Mouse (Mus musculus) limb, embryonic 13.5 days (tissue): Measurements from ENCODE around the gene Uimc1. TPM values are rescaled to one million over a fixed set of nuclear protein-coding genes. Genes with fewer than 3 reads are reported as not detected.

Experiments
- ATAC-seq: fragments of 200-750 bp; cut with Nextera tagmentation; 2 replicates; pipeline ENCODE4 v1.8.0; 2017; ENCODE audit warnings: low read depth, moderate number of reproducible peaks, moderate TSS enrichment; ENCODE audit not compliant: low FRiP score
- H3K27ac ChIP-seq: fragments of 300-500 bp; sonication (generic); 2 replicates; pipeline ENCODE4 v1.5.1; 2015; ENCODE audit warnings: inconsistent platforms, mild to moderate bottlenecking, moderate library complexity
- H3K27me3 ChIP-seq: fragments of 300-500 bp; sonication (generic); 2 replicates; pipeline ENCODE4 v1.6.1; 2015; ENCODE audit warnings: mild to moderate bottlenecking, inconsistent platforms
- H3K36me3 ChIP-seq: fragments of 300-500 bp; sonication (generic); 2 replicates; pipeline ENCODE4 v1.6.1; 2015; ENCODE audit warnings: inconsistent platforms, mild to moderate bottlenecking, moderate library complexity
- H3K4me1 ChIP-seq: fragments of 300-500 bp; sonication (generic); 2 replicates; pipeline ENCODE4 v1.6.1; 2015; ENCODE audit warnings: inconsistent platforms
- H3K4me2 ChIP-seq: fragments of 300-500 bp; sonication (generic); replicated peaks from 2 replicates; pipeline ENCODE4 v1.6.1; 2015; ENCODE audit warnings: inconsistent platforms, mild to moderate bottlenecking, moderate library complexity
- H3K4me3 ChIP-seq: fragments of 300-500 bp; sonication (generic); 2 replicates; pipeline ENCODE4 v1.5.1; 2015; ENCODE audit warnings: moderate library complexity, mild to moderate bottlenecking, inconsistent platforms
- H3K9ac ChIP-seq: fragments of 300-500 bp; sonication (generic); 2 replicates; pipeline ENCODE4 v1.6.1; 2015; ENCODE audit warnings: mild to moderate bottlenecking, inconsistent platforms
- H3K9me3 ChIP-seq: fragments of 300-500 bp; sonication (generic); 2 replicates; pipeline ENCODE4 v1.6.1; 2016; ENCODE audit warnings: inconsistent platforms
- WGBS: fragments of 180-500 bp; shearing (Covaris S2); methylation state at CpG from one replicate; pipeline ENCODE4 v1.1.7; 2015; 5-methylcytosine and 5-hydroxymethylcytosine counted together
- polyA plus RNA-seq: library from polyadenylated mRNA; unstranded; fragments of >200 nt; fragmentation: Nextera tagmentation; extraction: Ambion mirVana; gene quantifications from 2 replicates; pipeline ENCODE4 v1.2.1, GENCODE M21; 2015

The Uimc1 gene
- 29.8 and 30.6 TPM in 2 replicates for polyA plus RNA-seq

- ATAC-seq: peak; percentile 93
These were observed at the start of gene Uimc1 for GRCm38 (mm10) chr13:55099726-55100478. TSS of gene Uimc1 (minus strand) at chr13:55100300.

GRCm38 (mm10) chr13:55140271-55140670 lies 40.2 kb upstream of the Uimc1 start:
- 68% methylated on average over 2 of the region's 2 CpGs for WGBS
- no peak for ATAC-seq
- H3K4me1 ChIP-seq: no peaks in the 10 kb centered on the region

More at GRCm38 (mm10) chr13:55099726-55100478, at the start of gene Uimc1:
- Histone ChIP-seq H3K36me3 (no peaks in the 10 kb centered on the region), H3K4me1 (peaks cover 9% of the 10 kb centered on the region), H3K4me2 (peak within 1 kb of the TSS; percentile 74), H3K27ac (peak within 1 kb of the TSS; percentile 94), H3K9me3 (no peaks in the 10 kb centered on the region), H3K4me3 (peak within 1 kb of the TSS; percentile 78), H3K9ac (peak within 1 kb of the TSS; percentile 91), H3K27me3 (no peaks in the 10 kb centered on the region)
- under 1% methylated on average over 63 of the region's 81 CpGs for WGBS

GRCm38 (mm10) chr13:55135382-55135781 lies 35.3 kb upstream of the Uimc1 start:
- no peak overlapping the region for H3K4me3 ChIP-seq
- H3K27ac ChIP-seq: no peak overlapping the region
- ATAC-seq: no peak
- no peak overlapping the region for H3K9ac ChIP-seq
- no peaks in the 10 kb centered on the region for H3K27me3 ChIP-seq
- no peaks in the 10 kb centered on the region for H3K4me1 ChIP-seq
- peaks cover 31% of the 10 kb centered on the region for H3K36me3 ChIP-seq
- H3K9me3 ChIP-seq: no peaks in the 10 kb centered on the region
- 13% methylated on average over 5 of the region's 5 CpGs for WGBS
- H3K4me2 ChIP-seq: no peak overlapping the region

More at GRCm38 (mm10) chr13:55140271-55140670, 40.2 kb upstream of the Uimc1 start:
- H3K36me3 ChIP-seq: no peaks in the 10 kb centered on the region
- H3K9me3 ChIP-seq: no peaks in the 10 kb centered on the region
- no peak overlapping the region for H3K9ac ChIP-seq
- no peak overlapping the region for H3K4me2 ChIP-seq
- no peaks in the 10 kb centered on the region for H3K27me3 ChIP-seq
- H3K4me3 ChIP-seq: no peak overlapping the region
- H3K27ac ChIP-seq: no peak overlapping the region

GRCm38 (mm10) chr13:55133448-55133847 lies 33.3 kb upstream of the Uimc1 start, which contains the start of gene Gm17617:
TSS of gene Gm17617 (minus strand) at chr13:55133548.
- Histone ChIP-seq H3K9ac (no peak within 1 kb of the TSS), H3K4me3 (no peak within 1 kb of the TSS), H3K36me3 (peaks cover 48% of the 10 kb centered on the region), H3K4me2 (no peak within 1 kb of the TSS), H3K9me3 (no peaks in the 10 kb centered on the region), H3K27me3 (no peaks in the 10 kb centered on the region), H3K27ac (no peak within 1 kb of the TSS), H3K4me1 (no peaks in the 10 kb centered on the region)
- 95% methylated on average over 2 of the region's 2 CpGs for WGBS
- no peak for ATAC-seq

GRCm38 (mm10) chr13:55124903-55125302 lies 24.8 kb upstream of the Uimc1 start:
- no peak for ATAC-seq
- Histone ChIP-seq H3K36me3 (peaks cover 77% of the 10 kb centered on the region), H3K9ac (no peak overlapping the region), H3K9me3 (no peaks in the 10 kb centered on the region), H3K27ac (no peak overlapping the region), H3K27me3 (no peaks in the 10 kb centered on the region), H3K4me2 (no peak overlapping the region), H3K4me3 (no peak overlapping the region), H3K4me1 (no peaks in the 10 kb centered on the region)
- 89% methylated on average over 6 of the region's 6 CpGs for WGBS

- no peak for ATAC-seq
- WGBS: 84% methylated on average over 6 of the region's 6 CpGs
- H3K36me3 ChIP-seq: peaks cover 74% of the 10 kb centered on the region
- H3K9me3 ChIP-seq: no peaks in the 10 kb centered on the region
- no peak overlapping the region for H3K4me3 ChIP-seq
- H3K4me2 ChIP-seq: no peak overlapping the region
- H3K27ac ChIP-seq: no peak overlapping the region
- H3K27me3 ChIP-seq: no peaks in the 10 kb centered on the region
- no peaks in the 10 kb centered on the region for H3K4me1 ChIP-seq
- H3K9ac ChIP-seq: no peak overlapping the region
These were observed 14.3 kb upstream of the Uimc1 start for GRCm38 (mm10) chr13:55114375-55114774.

- H3K9ac ChIP-seq: no peak overlapping the region; the same call in 1 of the 2 replicates
- no peaks in the 10 kb centered on the region for H3K9me3 ChIP-seq
- H3K27ac ChIP-seq: no peak overlapping the region
- H3K4me1 ChIP-seq: peaks cover 14% of the 10 kb centered on the region
- no peak for ATAC-seq
- no peak overlapping the region for H3K4me2 ChIP-seq
- peaks cover 30% of the 10 kb centered on the region for H3K36me3 ChIP-seq
- no peaks in the 10 kb centered on the region for H3K27me3 ChIP-seq
- WGBS: 84% methylated on average over 8 of the region's 8 CpGs
- H3K4me3 ChIP-seq: no peak overlapping the region
These were observed 7.6 kb upstream of the Uimc1 start for GRCm38 (mm10) chr13:55107694-55108093.

GRCm38 (mm10) chr13:55107116-55107515 lies 7.0 kb upstream of the Uimc1 start:
- no peak overlapping the region for H3K27ac ChIP-seq
- no peaks in the 10 kb centered on the region for H3K27me3 ChIP-seq
- ATAC-seq: no peak
- peaks cover 14% of the 10 kb centered on the region for H3K4me1 ChIP-seq
- H3K4me3 ChIP-seq: no peak overlapping the region
- H3K36me3 ChIP-seq: peaks cover 28% of the 10 kb centered on the region
- no peaks in the 10 kb centered on the region for H3K9me3 ChIP-seq
- no peak overlapping the region for H3K4me2 ChIP-seq
- no peak overlapping the region; the same call in 1 of the 2 replicates for H3K9ac ChIP-seq
- 84% methylated on average over 4 of the region's 4 CpGs for WGBS

- H3K27me3 ChIP-seq: no peaks in the 10 kb centered on the region
- no peak overlapping the region; the same call in 1 of the 2 replicates for H3K27ac ChIP-seq
- peaks cover 14% of the 10 kb centered on the region for H3K4me1 ChIP-seq
- 17% methylated on average over 8 of the region's 8 CpGs for WGBS
- H3K36me3 ChIP-seq: peaks cover 24% of the 10 kb centered on the region
- peak overlapping the region; percentile 76 for H3K4me2 ChIP-seq
- H3K9me3 ChIP-seq: no peaks in the 10 kb centered on the region
- peak overlapping the region; percentile 87 for H3K9ac ChIP-seq
- peak overlapping the region; percentile 82 for H3K4me3 ChIP-seq
- ATAC-seq: no peak
These were observed 6.0 kb upstream of the Uimc1 start for GRCm38 (mm10) chr13:55105953-55106691.

- ATAC-seq: peak; percentile 95
- Histone ChIP-seq H3K36me3 (peaks cover 24% of the 10 kb centered on the region), H3K4me2 (peak within 1 kb of the TSS; percentile 76), H3K27me3 (no peaks in the 10 kb centered on the region), H3K9ac (peak within 1 kb of the TSS; percentile 87), H3K4me3 (peak within 1 kb of the TSS; percentile 82), H3K27ac (peak within 1 kb of the TSS; percentile 76), H3K9me3 (no peaks in the 10 kb centered on the region), H3K4me1 (peaks cover 14% of the 10 kb centered on the region)
- WGBS: under 1% methylated on average over 66 of the region's 66 CpGs
These were observed 5.2 kb upstream of the Uimc1 start, which contains the start of gene Zfp346 for GRCm38 (mm10) chr13:55105045-55105952. TSS of gene Zfp346 (plus strand) at chr13:55105311.

- ATAC-seq: no peak
- 66% methylated on average over 2 of the region's 2 CpGs for WGBS
- Histone ChIP-seq H3K4me2 (no peak overlapping the region), H3K9ac (no peak overlapping the region), H3K36me3 (peaks cover 11% of the 10 kb centered on the region), H3K4me1 (peaks cover 22% of the 10 kb centered on the region), H3K4me3 (no peak overlapping the region), H3K27me3 (no peaks in the 10 kb centered on the region), H3K27ac (no peak overlapping the region), H3K9me3 (no peaks in the 10 kb centered on the region)
These were observed 3.3 kb upstream of the Uimc1 start for GRCm38 (mm10) chr13:55103351-55103750.
